Mouse (Mus musculus) liver, postnatal 0 days (tissue): Measurements from ENCODE around the gene Rabgap1l. TPM values are rescaled to one million over a fixed set of nuclear protein-coding genes. Genes with fewer than 3 reads are reported as not detected.

ENCODE experiments used
- ATAC-seq: fragments of 200-750 bp; cut with Nextera tagmentation; 2 replicates; pipeline ENCODE4 v1.8.0; 2017; ENCODE audit warnings: mild to moderate bottlenecking, moderate library complexity
- DNase-seq: peaks from one replicate; pipeline ENCODE4 v3.0.0-alpha.2; 2016
- H3K27ac ChIP-seq: fragments of 300-500 bp; sonication (generic); 2 replicates; pipeline ENCODE4 v1.5.1; 2014; ENCODE audit warnings: antibody characterized with exemption, moderate library complexity, mild to moderate bottlenecking, low read depth
- H3K27me3 ChIP-seq: fragments of 300-500 bp; sonication (generic); 2 replicates; pipeline ENCODE4 v1.6.1; 2014; ENCODE audit warnings: low read length, control low read depth, mixed read lengths; ENCODE audit not compliant: insufficient read depth
- H3K36me3 ChIP-seq: fragments of 300-500 bp; sonication (generic); replicated peaks from 2 replicates; pipeline ENCODE4 v1.6.1; 2014; ENCODE audit warnings: mild to moderate bottlenecking, control low read depth, low read length, moderate library complexity, mixed read lengths; ENCODE audit not compliant: insufficient read depth
- H3K4me1 ChIP-seq: fragments of 300-500 bp; sonication (generic); 2 replicates; pipeline ENCODE4 v1.6.1; 2014; ENCODE audit warnings: antibody characterized with exemption, mild to moderate bottlenecking, control low read depth; ENCODE audit not compliant: insufficient read depth
- H3K4me2 ChIP-seq: fragments of 300-500 bp; sonication (generic); 2 replicates; pipeline ENCODE4 v1.6.1; 2014; ENCODE audit warnings: low read depth, mild to moderate bottlenecking, low read length, moderate library complexity, mixed read lengths
- H3K4me3 ChIP-seq: fragments of 300-500 bp; sonication (generic); 2 replicates; pipeline ENCODE4 v1.5.1; 2014; ENCODE audit warnings: low read depth, low read length
- H3K9ac ChIP-seq: fragments of 300-500 bp; sonication (generic); replicated peaks from 2 replicates; pipeline ENCODE4 v1.6.1; 2014; ENCODE audit warnings: mild to moderate bottlenecking, moderate library complexity
- H3K9me3 ChIP-seq: fragments of 300-500 bp; sonication (generic); 2 replicates; pipeline ENCODE4 v1.6.1; 2016; ENCODE audit warnings: mild to moderate bottlenecking, control low read depth, low read length, mixed read lengths
- CTCF ChIP-seq: sonication (generic); IDR thresholded peaks from 2 replicates; pipeline ENCODE4 v1.5.1; 2016; ENCODE audit warnings: antibody characterized with exemption, low read depth
- EP300 ChIP-seq: IDR thresholded peaks from 2 replicates; pipeline ENCODE4 v1.6.1; 2016; ENCODE audit warnings: antibody characterized with exemption, low read depth, mild to moderate bottlenecking
- WGBS: fragments of 180-500 bp; shearing (Covaris S2); extraction: QIAGEN DNeasy Blood & Tissue Kit; methylation state at CpG from one replicate; pipeline ENCODE4 v1.1.7; 2014; ENCODE audit not compliant: insufficient replicate concordance; 5-methylcytosine and 5-hydroxymethylcytosine counted together
- polyA plus RNA-seq: library from polyadenylated mRNA; unstranded; fragments of >200 nt; fragmentation: Nextera tagmentation; extraction: Ambion mirVana; gene quantifications from 2 replicates; pipeline ENCODE4 v1.2.1, GENCODE M21; 2015

Gene Rabgap1l
- polyA plus RNA-seq, 1 experiment from 2014 or later = 21.6 TPM

GRCm38 (mm10) chr1:160790630-160791029, 2.4 kb downstream of the Rabgap1l start:
- no peak overlapping the region for H3K9ac ChIP-seq
- peak overlapping the region; percentile 79; the same call in 1 of the 2 replicates for H3K4me2 ChIP-seq
- TF ChIP-seq EP300 (no peak), CTCF (peak; percentile 42)
- H3K27me3 ChIP-seq = no peaks in the 10 kb centered on the region
- no peaks in the 10 kb centered on the region for H3K36me3 ChIP-seq
- H3K27ac ChIP-seq = no peak overlapping the region
- no peaks in the 10 kb centered on the region for H3K9me3 ChIP-seq
- no peak for ATAC-seq
- peaks cover 12% of the 10 kb centered on the region; the same call in 1 of the 2 replicates for H3K4me1 ChIP-seq
- DNase-seq = no peak
- peak overlapping the region; percentile 99 for H3K4me3 ChIP-seq

GRCm38 (mm10) chr1:160789876-160790275, 3.1 kb downstream of the Rabgap1l start:
- ATAC-seq (no peak), DNase-seq (no peak)
- Histone ChIP-seq H3K4me2 (no peak overlapping the region), H3K36me3 (no peaks in the 10 kb centered on the region), H3K4me3 (no peak overlapping the region), H3K27ac (no peak overlapping the region), H3K27me3 (no peaks in the 10 kb centered on the region), H3K9ac (no peak overlapping the region), H3K4me1 (peaks cover 9% of the 10 kb centered on the region; the same call in 1 of the 2 replicates), H3K9me3 (no peaks in the 10 kb centered on the region)
- 82% methylated on average over 3 of the region's 3 CpGs for WGBS
- TF ChIP-seq EP300 = no peak
- TF ChIP-seq CTCF = peak; percentile 50

DNA sequence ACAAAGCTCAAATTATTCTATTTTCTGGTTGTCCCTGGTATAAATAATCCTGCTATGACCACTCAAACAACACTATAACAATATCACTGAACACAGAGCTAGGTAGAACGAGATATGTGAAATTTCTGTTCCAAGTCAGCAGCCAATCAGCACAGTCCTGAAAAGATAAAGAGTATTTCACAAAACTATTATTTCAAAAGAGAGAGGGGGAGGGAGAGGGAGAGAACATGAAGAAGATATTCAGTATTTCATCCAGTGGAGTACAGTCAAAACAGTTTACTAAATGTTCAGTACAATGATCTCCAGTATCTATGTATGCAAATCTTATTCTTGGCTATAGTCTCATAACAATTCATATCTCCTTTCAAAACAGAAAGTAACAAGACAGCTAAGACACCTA, 5.1 kb downstream of the Rabgap1l start:
- peaks cover 16% of the 10 kb centered on the region for H3K4me1 ChIP-seq
- TF ChIP-seq CTCF = no peak
- 41% methylated on average over 1 of the region's 1 CpGs for WGBS
- peak overlapping the region; percentile 36 for H3K4me2 ChIP-seq
- H3K27me3 ChIP-seq = no peaks in the 10 kb centered on the region
- DNase-seq (no peak), ATAC-seq (no peak)
- no peak overlapping the region for H3K27ac ChIP-seq
- no peak overlapping the region for H3K9ac ChIP-seq
- no peak overlapping the region for H3K4me3 ChIP-seq
- H3K36me3 ChIP-seq = no peaks in the 10 kb centered on the region
- H3K9me3 ChIP-seq = no peaks in the 10 kb centered on the region

DNA sequence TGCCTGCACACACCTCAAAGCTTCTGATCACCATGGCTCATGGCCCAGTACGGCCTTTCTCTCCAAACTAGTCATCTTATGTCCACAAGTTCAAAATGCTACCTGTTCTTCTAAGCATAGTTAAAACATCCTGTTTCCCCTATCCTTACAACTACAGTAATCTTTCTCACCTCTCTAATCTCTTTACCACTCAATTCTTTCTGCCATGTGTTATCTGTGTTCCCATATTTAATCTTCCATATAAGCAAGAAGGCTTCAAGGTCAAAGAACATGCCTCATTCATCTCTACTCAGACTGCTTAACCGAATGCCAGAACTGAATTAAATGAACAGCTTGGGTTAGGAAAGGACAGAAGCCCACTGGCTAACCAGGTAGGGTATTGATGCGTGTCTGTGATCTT, 5.8 kb downstream of the Rabgap1l start:
- Histone ChIP-seq H3K9ac (no peak overlapping the region), H3K4me3 (no peak overlapping the region), H3K27me3 (no peaks in the 10 kb centered on the region), H3K4me1 (peaks cover 16% of the 10 kb centered on the region), H3K36me3 (no peaks in the 10 kb centered on the region), H3K9me3 (no peaks in the 10 kb centered on the region), H3K4me2 (no peak overlapping the region), H3K27ac (no peak overlapping the region)
- 72% methylated on average over 3 of the region's 3 CpGs for WGBS
- TF ChIP-seq EP300 (no peak), CTCF (no peak)
- ATAC-seq (no peak), DNase-seq (no peak)

DNA sequence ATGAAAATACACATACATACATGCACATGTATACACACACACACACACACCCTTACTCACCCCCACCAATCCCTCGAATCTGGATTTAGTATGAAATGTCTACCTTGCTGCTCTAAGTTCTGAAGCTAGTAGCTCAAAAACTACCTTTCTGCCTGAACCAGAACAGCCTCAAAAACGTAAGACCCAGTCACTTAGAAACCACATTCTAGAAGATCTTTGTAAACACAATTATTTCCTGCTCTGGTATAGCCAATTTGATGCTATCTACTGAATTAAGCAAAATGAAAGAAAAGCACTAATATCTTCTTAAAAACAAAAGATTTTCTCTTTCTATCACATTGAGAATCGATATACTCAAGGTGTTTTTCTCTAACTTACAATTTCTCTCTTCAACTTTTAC, 6.4 kb downstream of the Rabgap1l start:
- Histone ChIP-seq H3K27ac (no peak overlapping the region), H3K9ac (no peak overlapping the region), H3K36me3 (no peaks in the 10 kb centered on the region), H3K4me2 (no peak overlapping the region), H3K9me3 (no peaks in the 10 kb centered on the region), H3K4me3 (no peak overlapping the region), H3K27me3 (no peaks in the 10 kb centered on the region), H3K4me1 (peaks cover 16% of the 10 kb centered on the region)
- WGBS = 67% methylated on average over 3 of the region's 3 CpGs
- DNase-seq = no peak
- no peak for TF ChIP-seq CTCF
- no peak for TF ChIP-seq EP300
- no peak for ATAC-seq

DNA sequence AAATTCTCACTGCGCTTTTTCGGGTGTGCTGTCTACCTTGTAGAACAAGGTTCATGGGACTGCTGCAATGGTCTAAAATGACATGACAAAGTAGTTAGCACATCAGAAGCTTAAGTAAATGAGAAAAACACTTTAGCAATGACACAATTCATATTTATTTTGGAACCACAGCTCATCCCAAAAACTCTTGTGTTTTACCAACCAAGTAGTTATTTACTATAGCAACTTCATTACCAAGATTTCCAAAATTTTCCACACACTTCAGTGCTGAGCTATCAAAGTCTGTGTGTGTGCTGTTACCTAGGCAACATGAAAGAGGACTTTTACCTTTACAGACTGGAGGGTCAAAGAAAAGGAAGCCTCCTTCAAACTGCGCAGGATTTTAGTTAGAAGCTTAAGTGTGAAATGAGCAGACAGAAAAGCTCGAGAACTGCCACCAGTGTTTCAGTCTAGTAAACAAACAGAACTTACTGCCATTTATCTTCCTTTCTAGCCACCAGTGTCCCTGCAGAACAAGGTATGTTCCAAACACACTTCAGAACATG, 7.3 kb downstream of the Rabgap1l start:
- DNase-seq (no peak), ATAC-seq (peak; percentile 46; the same call in 1 of the 2 replicates)
- WGBS = 61% methylated on average over 4 of the region's 4 CpGs
- no peak overlapping the region for H3K4me2 ChIP-seq
- H3K27ac ChIP-seq = peak overlapping the region; percentile 41
- H3K4me1 ChIP-seq = peaks cover 16% of the 10 kb centered on the region
- H3K9me3 ChIP-seq = no peaks in the 10 kb centered on the region
- no peak overlapping the region for H3K4me3 ChIP-seq
- no peaks in the 10 kb centered on the region for H3K36me3 ChIP-seq
- no peaks in the 10 kb centered on the region for H3K27me3 ChIP-seq
- H3K9ac ChIP-seq = no peak overlapping the region
- TF ChIP-seq CTCF (no peak), EP300 (no peak)

- peak; percentile 58 for DNase-seq
- Histone ChIP-seq H3K27ac (no peak overlapping the region), H3K27me3 (no peaks in the 10 kb centered on the region), H3K4me3 (no peak overlapping the region), H3K9ac (no peak overlapping the region), H3K4me2 (no peak overlapping the region), H3K4me1 (peaks cover 21% of the 10 kb centered on the region), H3K9me3 (no peaks in the 10 kb centered on the region), H3K36me3 (no peaks in the 10 kb centered on the region)
- ATAC-seq = peak; percentile 79
- 69% methylated on average over 1 of the region's 1 CpGs for WGBS
- TF ChIP-seq EP300 = no peak
- no peak for TF ChIP-seq CTCF
Measured at GRCm38 (mm10) chr1:160784122-160784521, 8.9 kb downstream of the Rabgap1l start.
